8 mouse cellular contexts compared by ENCODE assay signal in genomic region chr17:29975731-29976130, GRCm38 (mm10). TPM values are rescaled to one million over a fixed set of nuclear protein-coding genes. Genes with fewer than 3 reads are reported as not detected.
A peak's percentile ranks its signal among the peaks of the same experiment; 100 is the strongest.
DNase-seq lines count a peak whose midpoint lies in the region; ATAC-seq and TF ChIP-seq lines count a peak whose summit lies in the region.

No protein-coding gene starts in this region.

- no peaks in the 10 kb centered on the region for H3K27me3 ChIP-seq in small intestine, adult 2 months (ENCODE audit: control insufficient read depth, insufficient read depth, low read length)

- no peak overlapping the region for H3K4me3 ChIP-seq in small intestine, adult 2 months (ENCODE audit: low read depth, low read length)

- 3% methylated on average over 8 of the region's 8 CpGs for WGBS in small intestine, adult 2 months

- no peaks in the 10 kb centered on the region for H3K36me3 ChIP-seq in small intestine, adult 2 months (ENCODE audit: control insufficient read depth, insufficient read depth, low read length)

- no peak overlapping the region for H3K27ac ChIP-seq in small intestine, adult 2 months (ENCODE audit: insufficient read depth, low read depth, low read length)

- peak; percentile 39 for ATAC-seq in inflammation-experienced regulatory T-cells, adult 6 months
- ATAC-seq in erythroid progenitor cell, adult 5-6 weeks (replicated peaks; ENCODE audit: low FRiP score, poor library complexity, severe bottlenecking), result no peak

- peak; percentile 93 for TF ChIP-seq CTCF in small intestine, adult 2 months (IDR thresholded peaks at IDR 0.05; ENCODE audit: extremely low read depth, insufficient read length, insufficient replicate concordance, low read depth, low read length)

- TF ChIP-seq POLR2A in small intestine, adult 2 months (IDR thresholded peaks at IDR 0.05; ENCODE audit: low read depth, low read length), result no peak; the same call in 1 of the 2 replicates

- peak; percentile 90 for DNase-seq in ZHBTc4 (ENCODE audit: low read depth, low spot score)
- DNase-seq in cerebellum, postnatal 14 days, result peak; percentile 97 to 98
- peak; percentile 89 to 92 for DNase-seq in frontal cortex, postnatal 36 days (ENCODE audit: low spot score in 2 of 2)
- DNase-seq in left cerebral cortex, adult 8-10 months (ENCODE audit: low spot score in 2 of 2), result peak; percentile 78 to 85
- DNase-seq in mesoderm, embryonic 11.5 days (ENCODE audit: low read depth, low spot score), result peak; percentile 86

- peaks cover 13% of the 10 kb centered on the region for H3K4me1 ChIP-seq in small intestine, adult 2 months (ENCODE audit: control insufficient read depth, insufficient read depth, insufficient read length, low read length)

RNA-seq across cellular contexts. Expression of gene Mdga1, which starts 5.8 kb away (rescaled TPM):
- polyA plus RNA-seq in inflammation-experienced regulatory T-cells, adult 6 months (2017; shearing (Covaris generic)), result not detected
- total RNA-seq in left cerebral cortex, adult 8-10 months (2022), result 10 to 100 TPM; 17.9 to 32.2 (median 20.4) TPM
- polyA plus RNA-seq in small intestine, adult 2 months (2012; rRNA removed), result 1.1 and 2.7 TPM in 2 replicates
- total RNA-seq in erythroid progenitor cell, adult 5-6 weeks (2015; ENCODE audit: low replicate concordance), result 5.0 TPM in 1 of 2 replicates, not detected in the other
- 2.6 TPM in 1 of 2 replicates, not detected in the other for total RNA-seq in erythroid progenitor cell, adult 5-6 weeks (2017; ENCODE audit: low replicate concordance)

RNA-seq across cellular contexts. Expression of gene Zfand3, which starts 28.8 kb away (rescaled TPM):
- 10 to 100 TPM; 17.4 to 33.0 (median 17.9) TPM for polyA plus RNA-seq in inflammation-experienced regulatory T-cells, adult 6 months (2017; shearing (Covaris generic))
- 100 to 1,000 TPM in 2 of 4 experiments, 10 to 100 TPM in 2; 96.1 to 103 (median 100) TPM for total RNA-seq in left cerebral cortex, adult 8-10 months (2022)
- 33.3 and 58.6 TPM in 2 replicates for polyA plus RNA-seq in small intestine, adult 2 months (2012; rRNA removed)
- total RNA-seq in erythroid progenitor cell, adult 5-6 weeks (2015; ENCODE audit: low replicate concordance), result 10.9 and 17.3 TPM in 2 replicates
- total RNA-seq in erythroid progenitor cell, adult 5-6 weeks (2017; ENCODE audit: low replicate concordance), result 7.3 and 10.5 TPM in 2 replicates

Comparison
In these comparisons a context has a peak if more than half of its experiments do, and no peak if none do; other contexts are left out.
1. RNA of gene Zfand3, which starts 28.8 kb away (total RNA-seq): 96.1 to 103 TPM in left cerebral cortex, adult 8-10 months; 7.3 to 17.3 TPM in erythroid progenitor cell, adult 5-6 weeks; every median in the first group is over 4 times any median in the second.
2. Peak in every context shown above with its lines, with median percentiles within 50 percentile points of each other: DNase-seq.